Mouse (Mus musculus): Measurements from ENCODE around the gene Cyp2d10.

DNA sequence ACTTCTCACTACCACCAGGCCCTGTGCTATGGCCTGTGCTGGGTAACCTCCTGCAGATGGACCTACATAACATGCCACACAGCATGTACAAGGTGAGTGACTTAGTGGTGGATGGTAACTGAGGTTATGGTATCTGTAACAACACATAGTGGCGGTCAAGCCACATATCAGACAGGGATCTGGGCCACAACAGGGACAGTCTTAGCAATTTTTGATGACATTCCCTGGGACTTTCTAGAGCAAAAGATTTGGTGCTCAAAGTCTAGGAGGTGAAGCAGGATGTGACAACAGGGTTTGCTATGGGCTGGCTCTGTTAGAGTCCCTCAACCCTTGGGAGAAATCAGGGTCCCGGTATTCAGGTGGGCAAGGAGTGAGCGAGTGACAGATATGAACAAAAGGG is 26.6 kb upstream of the Cyp2d10 start:
- TF ChIP-seq POLR2A (IDR thresholded peaks at IDR 0.05; ENCODE audit: low read depth, low read length) (no peak), CTCF (IDR thresholded peaks at IDR 0.05; ENCODE audit: extremely low read depth, insufficient read length, insufficient replicate concordance, low read depth, low read length) (no peak)
